Mouse (Mus musculus) lung, postnatal 14 days (tissue): ENCODE results near the gene Mrpl12.
"Not testable (repeated sequence)": the region's sequence is repeated elsewhere in the genome, so short reads cannot be mapped to it uniquely, and the experiment has no call there.

Source experiments
- DNase-seq: peaks from one replicate; pipeline ENCODE4 v3.0.0; 2021

The Mrpl12 gene

DNA sequence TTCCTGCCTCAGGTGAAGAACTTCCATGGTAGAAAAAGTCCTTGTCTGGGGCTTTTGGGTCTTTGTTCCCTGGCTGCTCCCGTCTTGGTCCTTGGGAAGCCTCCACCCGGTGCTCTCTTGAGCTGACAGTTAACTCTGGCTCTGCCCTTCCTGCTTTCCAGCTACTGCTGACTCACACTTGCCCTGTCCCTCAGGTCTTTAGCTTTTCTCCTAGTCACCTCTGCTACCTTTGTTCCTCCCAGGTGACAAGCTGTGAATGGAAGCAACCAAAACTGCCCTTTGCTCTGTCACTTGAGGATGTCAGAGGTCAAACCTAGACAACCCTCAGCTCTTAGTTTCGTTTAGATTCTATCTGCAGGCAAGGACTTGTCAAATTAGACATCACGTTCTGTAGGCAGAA, 25.5 kb downstream of the Mrpl12 start:
- DNase-seq: no peak

DNA sequence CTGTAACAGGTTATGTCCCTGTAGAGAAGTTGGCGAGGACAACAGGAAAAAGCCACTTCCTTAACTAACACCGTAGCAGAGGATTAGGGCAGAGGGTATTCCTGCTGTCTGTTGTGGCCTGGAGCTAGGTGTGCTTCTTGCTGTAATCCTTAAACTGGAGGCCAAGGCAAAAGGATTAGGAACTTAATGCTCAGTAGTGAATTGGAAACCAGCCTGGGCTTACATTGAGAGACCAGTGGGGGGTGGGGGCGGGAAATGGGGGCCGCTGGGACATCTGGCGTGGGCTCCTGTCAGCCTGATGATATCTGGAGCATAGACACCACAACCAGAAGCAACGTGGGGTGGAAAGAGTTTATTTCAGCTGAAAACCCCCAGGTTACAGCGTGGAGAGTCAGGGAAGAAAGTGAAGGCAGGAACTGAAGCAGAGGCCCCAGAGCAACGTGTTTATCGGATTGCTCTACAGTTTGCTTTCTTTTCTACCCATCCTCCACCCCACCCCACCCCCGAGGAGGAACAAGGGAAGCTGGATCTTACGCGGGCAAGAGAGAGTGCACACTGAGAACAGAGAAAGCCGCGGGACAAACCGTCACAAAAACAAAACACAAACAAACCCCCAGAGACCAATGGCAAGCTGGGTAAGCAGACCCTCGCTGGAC, 26.1 kb downstream of the Mrpl12 start:
- no peak for DNase-seq

DNA sequence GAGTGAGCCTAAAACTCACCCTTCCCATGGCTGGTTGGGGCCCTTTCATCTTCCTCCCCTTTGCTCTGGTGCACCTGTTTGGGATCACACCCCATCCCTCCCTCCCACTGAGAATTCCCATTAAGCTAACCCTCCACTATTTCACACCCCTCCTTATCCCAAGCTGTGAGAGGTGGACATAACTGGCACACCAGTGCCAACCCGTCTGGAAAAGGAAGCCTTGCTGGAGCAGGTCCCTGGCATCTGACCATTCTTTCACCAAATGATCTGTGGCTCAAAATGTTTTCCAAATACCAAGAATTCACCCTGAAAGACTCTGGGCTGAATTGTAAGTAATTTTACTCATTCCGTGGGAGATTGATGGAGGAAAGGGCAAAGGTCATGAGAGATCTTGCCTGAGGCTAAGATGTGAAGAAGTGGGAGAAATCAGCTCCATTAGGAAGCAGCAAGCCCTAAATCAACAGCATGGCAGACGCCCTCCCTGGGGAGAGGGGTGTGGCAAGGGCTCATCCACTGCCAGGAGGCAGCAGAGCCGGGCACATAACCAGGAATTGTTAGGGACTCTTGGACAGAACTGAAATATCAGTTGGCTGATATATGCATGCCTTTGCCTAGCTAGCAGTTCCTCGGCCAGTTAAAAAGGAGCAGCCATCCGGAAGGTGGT, 28.5 kb downstream of the Mrpl12 start:
- no peak for DNase-seq

DNA sequence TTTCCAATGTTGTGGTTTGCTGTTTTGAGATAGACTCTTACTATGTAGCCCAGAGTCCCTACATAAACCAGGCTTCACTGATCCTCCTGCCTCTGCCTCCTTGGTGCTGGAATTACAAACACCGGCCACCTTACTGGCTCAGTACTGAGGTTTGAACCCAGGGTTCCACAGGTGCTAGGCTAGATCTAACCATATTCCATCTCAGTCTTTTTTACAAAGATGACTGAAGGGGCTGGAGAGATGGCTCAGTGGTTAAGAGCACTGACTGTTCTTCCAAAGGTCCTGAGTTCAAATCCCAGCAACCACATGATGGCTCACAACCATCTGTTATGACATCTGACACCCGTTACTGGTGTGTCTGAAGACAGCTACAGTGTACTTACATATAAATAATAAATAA, 29.8 kb downstream of the Mrpl12 start:
- not testable (repeated sequence) for DNase-seq

DNA sequence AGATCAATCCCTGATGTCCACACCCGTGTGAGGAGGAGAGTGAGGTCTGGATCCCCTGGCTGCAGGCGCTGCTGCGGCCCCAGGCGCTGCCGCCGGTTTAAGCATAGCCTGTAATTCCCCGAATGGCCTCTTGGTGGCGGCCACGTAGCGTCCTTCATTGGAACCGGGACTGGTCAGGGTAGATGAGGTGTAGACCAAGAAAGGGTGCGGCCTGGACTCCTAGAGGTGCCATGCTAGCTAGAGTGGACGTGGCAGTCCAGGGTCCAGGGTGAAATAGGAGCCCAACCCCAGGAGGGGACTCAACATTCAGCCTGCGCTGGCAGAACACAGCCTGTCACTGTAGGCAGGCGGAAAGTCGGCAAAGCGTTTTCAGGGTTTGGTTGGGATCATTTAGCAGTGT, 31.2 kb downstream of the Mrpl12 start:
- DNase-seq: peak; percentile 95

DNA sequence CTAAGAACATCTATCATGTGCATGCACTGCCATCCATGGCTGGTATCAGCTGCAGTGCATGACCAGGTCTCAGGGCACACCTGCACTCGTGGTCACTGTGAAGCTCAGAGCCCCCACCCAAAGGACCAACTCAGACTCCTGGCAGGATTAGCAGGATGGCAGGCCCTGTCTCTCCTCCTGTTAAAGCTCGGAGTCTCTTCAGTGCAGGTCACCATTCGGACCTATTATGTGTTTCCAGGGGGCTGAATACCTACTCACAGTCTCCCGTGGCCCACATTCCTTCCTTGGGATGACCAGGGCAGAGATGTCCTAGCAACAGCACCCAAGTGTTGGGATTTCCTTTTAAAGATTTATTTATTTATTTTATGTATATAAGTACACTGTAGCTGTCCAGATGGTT, 32.7 kb downstream of the Mrpl12 start:
- no peak for DNase-seq

DNA sequence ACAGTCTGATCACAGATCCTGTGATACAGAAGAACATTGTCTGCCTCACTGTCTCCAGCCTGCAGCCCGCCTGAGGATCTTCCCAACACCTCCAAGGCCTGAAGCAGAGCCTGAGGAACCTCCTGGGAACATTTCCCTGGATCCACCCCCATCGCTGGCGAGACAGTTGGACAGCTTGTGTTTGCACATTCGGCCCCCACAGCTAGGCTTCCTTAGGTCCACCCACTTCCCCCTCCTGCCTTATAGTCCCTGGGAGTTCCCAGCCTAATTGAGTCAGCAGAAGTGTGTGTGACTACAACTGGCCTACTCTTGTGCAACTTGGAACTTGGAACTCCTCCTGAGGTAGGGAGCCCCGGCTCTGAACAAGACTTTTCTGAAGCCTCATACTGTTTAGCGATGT, 33.6 kb downstream of the Mrpl12 start:
- peak; percentile 44 for DNase-seq

DNA sequence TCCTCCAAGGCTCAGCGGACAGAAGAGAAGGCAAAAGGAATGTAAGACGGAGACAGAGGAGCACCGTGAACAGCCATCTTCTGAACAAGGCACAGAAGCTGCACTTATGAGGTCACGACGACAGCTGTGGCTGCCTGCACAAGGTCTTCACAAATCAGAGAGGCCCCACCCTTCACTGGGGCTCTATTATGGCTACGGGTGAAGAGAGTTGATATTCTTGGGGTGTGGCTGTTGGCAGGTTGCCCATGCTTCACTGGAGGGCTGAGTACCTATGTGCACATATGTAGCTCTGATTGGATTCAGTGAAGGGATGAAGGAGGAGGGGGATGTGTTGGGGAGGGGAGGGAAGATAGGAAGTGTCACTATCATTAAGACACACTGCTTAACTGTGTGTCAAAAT, 34.1 kb downstream of the Mrpl12 start:
- DNase-seq: no peak

DNA sequence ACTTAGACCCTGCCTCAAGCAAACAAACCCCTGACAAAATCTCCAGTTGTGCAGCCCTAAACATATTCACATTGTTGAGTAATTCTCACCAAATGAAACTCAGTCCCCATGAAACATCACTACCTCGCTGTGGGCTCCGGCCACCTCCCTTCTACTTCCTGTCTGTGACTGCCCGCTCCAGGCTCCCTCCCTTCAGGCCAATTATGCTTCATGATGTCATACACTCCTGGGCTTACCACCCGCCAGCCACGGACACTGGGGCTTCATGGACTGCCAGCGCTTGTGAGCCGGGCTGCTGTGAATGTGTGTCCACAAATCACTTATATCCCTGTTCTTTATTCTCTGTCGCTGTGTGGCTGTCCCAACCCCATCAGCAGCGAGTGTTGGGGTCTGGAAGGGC, 35.3 kb downstream of the Mrpl12 start:
- peak; percentile 64 for DNase-seq

DNA sequence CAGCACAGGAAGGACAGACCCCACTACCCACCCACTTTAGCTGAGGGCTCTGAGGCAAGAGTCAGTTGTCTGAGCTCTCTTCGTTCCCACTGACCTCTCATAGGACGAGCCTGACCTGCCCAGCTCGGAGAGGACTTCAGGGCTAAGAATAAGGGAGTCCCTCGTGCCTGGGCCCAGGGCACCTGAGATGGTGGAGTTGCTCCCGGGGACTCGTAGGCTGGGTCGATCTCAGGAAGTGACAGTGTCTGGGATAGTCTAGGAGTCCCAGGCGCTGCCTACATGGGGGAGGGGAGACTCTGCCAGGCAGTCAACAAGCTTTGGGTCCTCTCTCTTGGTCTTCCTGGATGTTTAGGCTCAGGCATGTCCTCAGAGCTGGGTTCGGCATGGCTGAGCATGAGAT, 36.1 kb downstream of the Mrpl12 start:
- no peak for DNase-seq

DNA sequence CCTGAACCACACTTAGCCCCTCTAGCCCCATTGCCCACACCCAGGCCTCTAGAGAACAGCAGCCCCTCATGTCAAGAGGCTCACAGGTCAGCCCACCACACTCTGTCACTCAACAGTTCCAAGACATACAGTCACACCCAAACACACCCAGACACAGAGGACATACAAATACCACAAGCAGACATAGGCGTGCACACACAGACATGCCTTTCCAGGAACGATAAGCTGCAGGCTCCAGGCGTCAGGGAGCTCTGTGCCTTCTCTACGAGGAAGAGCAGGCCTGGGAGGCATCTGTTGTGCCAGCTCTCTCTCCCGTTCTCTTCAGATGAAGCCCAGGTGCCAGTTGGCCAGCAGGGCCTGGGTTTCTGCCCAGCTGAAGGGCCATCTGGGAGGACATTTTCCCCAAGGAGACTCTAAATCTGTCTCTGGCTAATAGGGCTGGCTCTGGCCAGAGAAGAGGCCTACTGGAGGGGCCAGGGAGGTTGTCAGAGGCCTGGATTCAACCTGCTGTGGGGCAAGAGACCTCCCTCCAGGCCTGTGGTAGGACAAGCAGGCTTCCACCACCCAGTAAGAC, 36.6 kb downstream of the Mrpl12 start:
- no peak for DNase-seq

DNA sequence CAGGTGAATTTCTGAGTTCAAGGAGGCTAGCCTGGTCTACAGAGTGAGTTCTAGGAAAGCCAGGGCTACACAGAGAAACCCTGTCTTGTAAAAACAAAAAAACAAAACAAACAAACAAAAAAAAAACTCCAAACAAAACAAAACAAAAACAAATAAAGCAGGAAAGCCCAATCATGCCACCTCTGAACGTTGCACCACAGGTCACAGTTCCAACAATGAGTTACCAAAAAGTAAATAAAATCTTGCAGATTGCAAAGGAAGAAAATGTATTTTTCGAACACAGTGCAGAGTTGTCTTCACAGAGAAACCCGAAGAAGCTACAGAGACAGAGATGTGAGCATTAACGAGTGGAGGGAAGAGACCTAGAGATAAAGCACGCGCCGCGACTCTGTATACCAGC, 38.2 kb downstream of the Mrpl12 start:
- no peak for DNase-seq

DNA sequence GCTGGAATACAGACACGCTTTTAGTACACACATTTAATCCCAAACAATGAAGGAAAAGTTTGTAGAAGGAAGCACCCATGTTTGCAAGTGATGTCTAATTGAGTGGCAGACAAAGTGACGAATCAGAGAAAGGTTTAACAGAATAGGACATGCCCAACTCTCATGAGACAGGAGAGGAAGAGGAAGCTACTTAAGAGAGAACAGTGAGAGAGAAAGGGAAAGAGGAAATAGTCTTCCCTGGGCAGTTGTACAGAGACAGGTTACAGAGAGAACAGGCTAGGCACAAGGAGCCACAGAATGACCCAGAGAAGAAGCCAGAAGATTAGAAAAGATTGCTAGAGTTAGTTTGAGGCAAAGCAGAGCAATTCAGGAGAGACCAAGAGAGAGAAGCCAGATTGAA, 41.5 kb downstream of the Mrpl12 start:
- no peak for DNase-seq

DNA sequence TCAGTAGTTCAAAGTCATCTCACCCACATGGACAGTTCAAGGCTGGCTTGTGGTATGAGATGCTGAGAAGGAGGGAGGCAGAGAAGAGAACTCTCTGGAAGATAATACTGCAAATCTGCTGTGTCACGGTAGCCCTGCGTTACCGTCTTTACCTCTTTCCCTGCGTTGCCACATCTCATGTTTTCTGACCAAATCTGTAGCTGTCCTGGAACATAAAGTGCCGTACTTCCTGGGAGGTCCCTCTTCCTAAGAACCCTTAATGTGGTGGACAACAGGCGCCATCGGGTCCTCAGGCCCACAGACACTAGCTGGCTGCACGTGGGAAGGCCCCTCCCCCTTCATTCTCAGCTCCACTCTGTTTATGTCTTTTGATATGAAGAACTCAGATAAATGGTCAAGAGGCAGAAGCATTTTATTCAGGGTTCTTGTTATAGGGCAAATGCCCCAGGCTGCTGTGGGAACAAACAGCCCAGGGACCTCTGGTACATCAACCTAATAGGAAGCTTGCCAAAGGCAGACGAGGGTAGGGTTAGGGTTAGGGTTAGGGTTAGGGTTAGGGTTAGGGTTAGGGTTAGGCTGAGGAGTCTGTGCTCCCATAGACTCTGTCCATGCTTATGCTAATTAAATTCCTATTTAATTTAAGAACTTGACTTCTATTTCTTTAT, 43.4 kb downstream of the Mrpl12 start:
- no peak for DNase-seq

DNA sequence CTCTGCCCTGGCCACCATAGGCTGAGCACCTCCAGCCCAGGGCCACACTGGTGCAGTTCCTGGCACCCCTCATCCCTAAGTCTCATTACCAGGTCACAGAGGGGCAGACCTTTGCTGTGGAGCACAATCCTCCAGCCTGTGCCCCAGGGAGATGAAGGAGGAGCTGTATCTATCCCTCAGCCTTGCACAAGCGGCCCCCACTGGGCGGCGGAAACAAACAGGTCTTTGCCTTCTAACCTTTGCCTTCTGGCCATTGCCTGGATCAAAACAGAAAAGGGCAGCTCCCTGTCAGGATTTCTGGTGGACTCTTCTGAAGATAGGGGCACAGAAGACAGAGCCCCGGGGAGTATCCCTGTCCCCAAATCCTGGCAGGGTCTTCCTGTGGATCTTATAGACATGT, 44.5 kb downstream of the Mrpl12 start:
- no peak for DNase-seq

DNA sequence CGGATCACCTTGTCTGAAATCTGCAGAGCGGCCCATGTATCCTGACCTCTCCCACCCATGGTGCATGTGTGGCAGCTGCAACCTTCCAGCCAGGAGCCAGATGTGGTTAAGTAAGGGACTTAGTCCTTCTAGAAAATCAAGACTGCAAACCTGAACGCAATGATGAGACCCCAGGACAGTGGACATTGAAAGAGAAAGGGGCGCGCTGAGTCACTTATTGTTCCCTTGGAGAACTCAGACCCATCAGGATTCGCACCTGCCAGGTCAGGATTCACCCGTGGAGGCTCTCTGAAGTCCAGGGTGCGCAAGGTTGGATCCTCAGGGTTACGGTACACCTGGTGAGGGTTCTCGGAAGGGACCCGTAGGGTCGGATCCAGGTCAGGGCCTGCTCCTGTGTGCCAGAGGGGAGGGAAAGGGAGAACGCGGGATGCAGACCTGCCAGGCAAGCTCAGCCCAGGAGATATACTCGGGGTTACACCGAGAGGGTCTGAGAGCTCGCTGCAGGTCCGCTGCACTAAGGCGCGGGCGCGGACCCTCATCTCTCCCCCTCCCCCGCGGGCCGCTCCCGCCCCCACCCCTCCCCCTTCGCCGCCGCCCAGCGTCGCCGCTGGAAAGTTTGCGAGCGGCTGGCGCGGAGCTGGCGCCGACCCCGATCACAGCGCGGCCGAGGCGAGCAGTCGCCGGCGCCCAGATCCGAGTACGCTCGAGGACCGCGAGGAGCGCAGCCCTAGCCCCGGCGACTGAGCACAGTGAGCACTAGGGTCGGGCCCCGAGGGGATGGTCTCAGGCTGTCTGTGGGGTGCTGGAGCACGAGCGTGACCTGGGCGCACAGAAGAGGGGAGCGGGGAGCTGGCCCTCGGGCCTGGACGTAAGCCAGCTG, 45.9 kb downstream of the Mrpl12 start, which contains the start of gene Gcgr:
Gcgr (plus strand) TSS at position 615 of the 880 bp plus-strand sequence.
- DNase-seq: no peak

DNA sequence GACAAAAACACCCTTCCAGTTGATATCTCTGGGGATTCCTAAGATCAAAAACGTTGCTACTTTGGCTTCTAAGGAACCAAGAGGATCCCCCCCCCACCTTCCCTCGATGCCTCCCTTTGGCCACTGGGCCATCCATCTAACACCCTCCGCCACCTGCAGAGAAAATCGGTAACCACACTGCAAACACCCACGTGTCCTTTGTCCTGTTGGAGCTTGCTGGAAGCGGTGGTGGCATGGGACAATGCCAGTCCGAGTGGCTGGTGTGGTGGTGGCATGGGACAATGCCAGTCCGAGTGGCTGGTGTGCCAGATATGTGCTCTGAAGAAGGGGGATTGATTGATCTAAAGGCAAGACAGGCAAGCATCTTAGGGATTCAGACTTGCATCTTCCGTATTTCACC, 47.2 kb downstream of the Mrpl12 start:
- DNase-seq: no peak

DNA sequence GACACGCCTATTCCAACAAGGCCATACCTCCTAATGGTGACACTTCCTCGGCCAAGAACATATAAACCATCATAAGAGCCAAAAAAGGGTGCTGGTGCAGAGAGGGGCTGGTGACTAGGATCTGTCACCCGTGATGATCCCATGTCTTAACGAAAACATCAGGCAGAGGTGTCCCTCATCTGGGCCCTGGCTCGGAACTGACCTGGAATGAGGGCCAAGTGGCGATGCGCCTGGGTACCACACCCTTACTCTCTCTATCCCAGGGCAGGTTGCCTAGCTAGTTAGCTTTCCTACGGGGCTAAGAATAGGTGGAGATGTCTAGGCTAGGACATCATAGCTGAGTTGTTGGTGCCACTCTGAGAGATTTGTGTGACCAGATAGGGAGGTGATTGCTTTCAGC, 49.7 kb downstream of the Mrpl12 start:
- no peak for DNase-seq

DNA sequence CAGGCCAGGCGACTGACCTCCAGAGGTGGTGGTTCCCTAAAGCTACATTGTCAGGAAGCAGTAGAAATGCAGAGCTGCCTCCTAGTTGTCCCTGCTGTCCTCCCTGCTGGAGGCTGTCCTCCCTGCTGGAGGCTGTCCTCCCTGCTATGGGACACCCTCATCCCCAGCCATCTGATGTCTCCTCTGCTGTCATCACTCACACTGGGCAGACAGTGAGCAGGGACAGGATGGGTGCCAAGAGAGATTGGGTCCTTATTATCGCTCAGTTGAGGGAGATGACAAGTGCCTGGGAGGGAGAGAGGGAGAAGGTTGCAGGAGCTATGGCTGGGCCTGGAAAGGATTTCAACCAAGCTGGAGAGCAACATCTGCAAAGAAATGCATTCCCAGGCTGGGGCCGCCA, 50.7 kb downstream of the Mrpl12 start:
- no peak for DNase-seq

DNA sequence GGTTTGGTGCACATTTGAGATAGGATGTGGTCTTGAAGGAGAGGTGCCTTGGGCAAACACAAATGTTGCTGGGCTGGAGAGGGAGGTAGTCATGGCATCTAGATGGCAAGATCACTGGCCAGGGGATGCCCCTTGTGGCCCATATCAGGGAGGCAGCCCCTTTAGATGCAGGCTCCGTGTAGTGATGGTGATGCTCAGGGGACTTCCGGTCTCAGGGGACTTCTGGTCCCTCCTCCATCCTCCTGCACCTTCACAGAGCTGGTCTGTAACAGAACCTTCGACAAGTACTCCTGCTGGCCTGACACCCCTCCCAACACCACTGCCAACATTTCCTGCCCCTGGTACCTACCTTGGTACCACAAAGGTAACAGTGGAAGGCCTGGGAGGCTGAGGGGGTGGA, 51.4 kb downstream of the Mrpl12 start:
- DNase-seq: no peak

DNA sequence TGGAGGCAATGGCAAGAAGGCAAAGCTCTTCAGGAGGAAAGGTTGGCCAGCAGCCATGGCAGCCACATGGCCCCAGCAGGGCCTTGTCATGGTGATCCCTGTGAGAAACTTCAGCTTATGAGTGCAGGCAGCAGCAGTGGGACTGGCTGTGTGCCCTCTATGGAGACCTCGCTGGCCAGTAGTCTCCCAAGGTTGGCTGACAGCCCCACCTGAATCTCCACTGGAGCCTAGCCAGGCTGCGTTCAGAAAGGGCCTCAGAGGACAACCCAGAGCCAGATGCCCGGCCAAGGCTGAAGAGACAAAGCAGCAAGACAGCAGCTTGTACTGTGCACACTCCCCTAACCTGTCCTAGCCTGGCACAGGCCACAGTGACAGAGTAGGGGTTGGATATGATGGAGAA, 54.1 kb downstream of the Mrpl12 start:
- DNase-seq: peak; percentile 50
